Mouse (Mus musculus) spleen, adult 2 months (tissue): Measurements from ENCODE around the gene Olfr6.

Source experiments
- CTCF ChIP-seq: fragments of 200-500 bp; IDR thresholded peaks from 2 replicates; pipeline ENCODE4 v1.5.1; 2011; ENCODE audit warnings: mild to moderate bottlenecking, inconsistent platforms; ENCODE audit not compliant: insufficient read depth, insufficient read length, insufficient replicate concordance; ENCODE audit errors: extremely low read depth
- POLR2A ChIP-seq: fragments of 200-500 bp; IDR thresholded peaks from 2 replicates; pipeline ENCODE4 v1.6.1; 2011; ENCODE audit warnings: low read depth, low read length, inconsistent platforms

DNA sequence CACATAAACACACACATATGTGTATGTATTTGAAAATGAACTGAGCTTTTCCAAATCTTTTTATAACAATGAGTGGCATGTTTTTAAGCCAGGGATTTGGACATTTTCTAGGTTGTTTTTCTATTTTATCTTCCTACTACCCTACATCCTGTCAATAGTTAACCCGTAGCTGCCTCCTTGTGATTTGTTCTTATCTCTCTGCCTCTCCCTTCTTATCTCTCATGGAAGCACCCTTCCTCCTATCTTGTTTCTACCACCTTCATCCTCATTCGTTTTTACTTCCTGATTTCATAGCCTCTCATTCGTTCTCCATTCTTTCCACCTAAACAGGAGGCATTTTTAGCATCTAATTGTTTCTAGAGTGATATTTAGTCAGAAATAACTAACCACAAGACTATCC is 40.4 kb upstream of the Olfr6 start:
- TF ChIP-seq CTCF = no peak
- TF ChIP-seq POLR2A = no peak
